In genomic region chr8:120307103-120307502, GRCm38 (mm10) we compare ENCODE assay signal across 10 mouse cellular contexts.
DNase-seq lines count a peak whose midpoint lies in the region; ATAC-seq lines count a peak whose summit lies in the region.
"Had no signal": no experiment of that assay in that cellular context is flagged by ENCODE, and none has a peak within 500 bp of the region (broad histone marks: within the 10 kb centered on the region; RNA-seq: fewer than 3 reads in every experiment).

No protein-coding gene starts in this region.

- no peak overlapping the region for H3K4me3 ChIP-seq in heart, embryonic 15.5 days
- H3K4me3 ChIP-seq in embryonic facial prominence, embryonic 13.5 days: no peak overlapping the region
- no peak overlapping the region for H3K4me3 ChIP-seq in limb, embryonic 11.5 days (ENCODE audit: low read depth, low read length)

- 0 out of 2 replicates have a peak overlapping the region, but pooled peaks have one; percentile 7 for H3K9ac ChIP-seq in heart, embryonic 15.5 days
- 0 out of 2 replicates have a peak overlapping the region, but pooled peaks have one; percentile 40 for H3K9ac ChIP-seq in embryonic facial prominence, embryonic 13.5 days
- no peak overlapping the region for H3K9ac ChIP-seq in limb, embryonic 11.5 days (ENCODE audit: low read length)

- H3K27ac ChIP-seq in heart, embryonic 15.5 days: no peak overlapping the region
- H3K27ac ChIP-seq in embryonic facial prominence, embryonic 13.5 days: no peak overlapping the region
- H3K27ac ChIP-seq in limb, embryonic 11.5 days (replicated peaks; ENCODE audit: low read depth, low read length): no peak overlapping the region

- H3K9me3 ChIP-seq in heart, embryonic 15.5 days (replicated peaks): no peaks in the 10 kb centered on the region
- H3K9me3 ChIP-seq in embryonic facial prominence, embryonic 13.5 days: no peaks in the 10 kb centered on the region
- no peaks in the 10 kb centered on the region for H3K9me3 ChIP-seq in limb, embryonic 11.5 days (ENCODE audit: control insufficient read depth, low read length)
- H3K9me3 ChIP-seq: G1E had no signal

- 15% methylated on average over 16 of the region's 16 CpGs for WGBS in heart, embryonic 15.5 days
- 13% methylated on average over 16 of the region's 16 CpGs for WGBS in embryonic facial prominence, embryonic 13.5 days
- WGBS in limb, embryonic 11.5 days: 5% methylated on average over 16 of the region's 16 CpGs

- peak overlapping the region; percentile 40 for H3K4me2 ChIP-seq in heart, embryonic 15.5 days
- no peak overlapping the region for H3K4me2 ChIP-seq in embryonic facial prominence, embryonic 13.5 days
- no peak overlapping the region for H3K4me2 ChIP-seq in limb, embryonic 11.5 days (ENCODE audit: low read depth, severe bottlenecking)

- H3K36me3 ChIP-seq in heart, embryonic 15.5 days: no peaks in the 10 kb centered on the region
- H3K36me3 ChIP-seq in embryonic facial prominence, embryonic 13.5 days: no peaks in the 10 kb centered on the region
- H3K36me3 ChIP-seq in limb, embryonic 11.5 days (ENCODE audit: control insufficient read depth, insufficient read depth, low read length): no peaks in the 10 kb centered on the region
- H3K36me3 ChIP-seq in splenic B cell, adult 2 months (ENCODE audit: control insufficient read depth, insufficient read depth, low read length, poor library complexity, severe bottlenecking): no peaks in the 10 kb centered on the region
- H3K36me3 ChIP-seq: G1E had no signal

- no peak for ATAC-seq in heart, embryonic 15.5 days (replicated peaks; ENCODE audit: insufficient number of reproducible peaks, insufficient read depth, low FRiP score, low read depth)
- 0 out of 2 replicates have a peak, but pooled peaks have one; percentile 12 for ATAC-seq in embryonic facial prominence, embryonic 13.5 days (ENCODE audit: insufficient number of reproducible peaks, insufficient read depth, low FRiP score, low TSS enrichment, low read depth)
- ATAC-seq in limb, embryonic 11.5 days (ENCODE audit: insufficient number of reproducible peaks, low FRiP score, low TSS enrichment, low read depth): 0 out of 2 replicates have a peak, but pooled peaks have one; percentile 11

- peaks cover 32% of the 10 kb centered on the region for H3K4me1 ChIP-seq in heart, embryonic 15.5 days (replicated peaks)
- H3K4me1 ChIP-seq in embryonic facial prominence, embryonic 13.5 days: peaks cover 73% of the 10 kb centered on the region
- peaks cover 41% of the 10 kb centered on the region for H3K4me1 ChIP-seq in limb, embryonic 11.5 days (ENCODE audit: control insufficient read depth, insufficient read depth, low read length)

- peaks cover 22% of the 10 kb centered on the region; the same call in 1 of the 2 replicates for H3K27me3 ChIP-seq in heart, embryonic 15.5 days
- H3K27me3 ChIP-seq in embryonic facial prominence, embryonic 13.5 days: peaks cover 8% of the 10 kb centered on the region; the same call in 1 of the 2 replicates
- 0 out of 2 replicates have a peak, but pooled peaks cover 2% of the 10 kb centered on the region for H3K27me3 ChIP-seq in limb, embryonic 11.5 days (ENCODE audit: control insufficient read depth, insufficient read depth, low read length)
- no peaks in the 10 kb centered on the region for H3K27me3 ChIP-seq in splenic B cell, adult 2 months (ENCODE audit: control insufficient read depth, insufficient read depth, low read length, poor library complexity, severe bottlenecking)

- DNase-seq in heart, adult 18-20 months: no peak
- DNase-seq in limb, embryonic 11.5 days (ENCODE audit: low spot score): peak; percentile 75
- peak; percentile 54 for DNase-seq in splenic B cell, adult 2 months (ENCODE audit: low read depth, low spot score)
- DNase-seq in adrenal gland, postnatal 10 days: no peak
- DNase-seq in ovary, postnatal 14 days (ENCODE audit: low spot score): no peak
- DNase-seq in testis, postnatal 10 days (ENCODE audit: low spot score): no peak
- DNase-seq: gastrocnemius, postnatal 10 days had no signal

Comparison
In these comparisons a context has a peak if more than half of its experiments do, and no peak if none do; other contexts are left out.
1. DNase-seq: peak in limb, embryonic 11.5 days (single experiment) and splenic B cell, adult 2 months (single experiment); none in heart, adult 18-20 months (0 of 2), adrenal gland, postnatal 10 days (single experiment), ovary, postnatal 14 days (single experiment) and testis, postnatal 10 days (single experiment).